ENCODE assay signal across 25 mouse cellular contexts in the genomic region with DNA sequence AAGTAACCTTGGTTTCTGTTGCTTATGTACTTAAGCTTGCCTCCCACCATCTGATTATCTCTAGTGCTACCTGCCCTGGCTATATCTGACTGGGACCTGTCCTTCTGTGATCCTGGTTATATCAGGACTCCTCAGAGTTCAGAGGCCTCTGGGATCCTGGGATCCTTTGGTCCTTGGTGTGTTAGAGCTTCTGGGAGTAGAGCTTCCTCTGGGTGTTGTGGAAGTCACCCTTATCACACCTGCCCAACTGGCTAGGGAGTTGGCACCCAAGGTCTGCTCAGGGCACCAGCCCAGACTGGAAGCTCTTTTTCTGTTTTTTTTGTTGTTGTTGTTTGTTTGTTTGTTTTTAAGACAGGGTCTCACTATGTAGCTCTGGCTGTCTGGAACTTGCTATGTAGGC. TPM values are rescaled to one million over a fixed set of nuclear protein-coding genes. Genes with fewer than 3 reads are reported as not detected.
DNase-seq lines count a peak whose midpoint lies in the region; ATAC-seq and TF ChIP-seq lines count a peak whose summit lies in the region.
"Had no signal": no experiment of that assay in that cellular context is flagged by ENCODE, and none has a peak within 500 bp of the region (broad histone marks: within the 10 kb centered on the region; RNA-seq: fewer than 3 reads in every experiment).

No protein-coding gene starts in this region.

- peaks cover 18% of the 10 kb centered on the region for H3K4me1 ChIP-seq in liver, embryonic 13.5 days (replicated peaks)
- H3K4me1 ChIP-seq in liver, embryonic 12.5 days = peaks cover 21% of the 10 kb centered on the region
- H3K4me1 ChIP-seq in MEL (ENCODE audit: control insufficient read depth in 1 of 2, insufficient read depth in 2 of 2, low read length in 2 of 2) = peaks cover 10 to 16% of the 10 kb centered on the region in 2 experiments
- H3K4me1 ChIP-seq: embryonic facial prominence, embryonic 13.5 days; embryonic facial prominence, embryonic 15.5 days; forebrain, embryonic 13.5 days; forebrain, embryonic 15.5 days had no signal

- no peak overlapping the region for H3K4me3 ChIP-seq in liver, embryonic 13.5 days (replicated peaks)
- no peak overlapping the region for H3K4me3 ChIP-seq in liver, embryonic 12.5 days
- H3K4me3 ChIP-seq in MEL (ENCODE audit: control insufficient read depth in 1 of 2, insufficient read depth in 1 of 2, low read depth in 2 of 2, low read length in 2 of 2) = no peak overlapping the region
- H3K4me3 ChIP-seq: embryonic facial prominence, embryonic 13.5 days; embryonic facial prominence, embryonic 15.5 days; erythroblast, embryonic 14.5 days; forebrain, embryonic 13.5 days; forebrain, embryonic 15.5 days had no signal

- no peaks in the 10 kb centered on the region for H3K36me3 ChIP-seq in liver, embryonic 13.5 days
- 0 out of 2 replicates have a peak, but pooled peaks cover 4% of the 10 kb centered on the region for H3K36me3 ChIP-seq in liver, embryonic 12.5 days
- H3K36me3 ChIP-seq in MEL (ENCODE audit: control insufficient read depth in 1 of 2, insufficient read depth in 2 of 2, low read length in 2 of 2) = peaks cover 4 to 10% of the 10 kb centered on the region in 2 experiments
- H3K36me3 ChIP-seq: embryonic facial prominence, embryonic 15.5 days had no signal

- peak; percentile 9 for DNase-seq in liver, embryonic 13.5 days
- no peak for DNase-seq in MEL (ENCODE audit: low read depth, low spot score)
- DNase-seq in cerebellum, adult 9-10 months = no peak
- no peak for DNase-seq in urinary bladder, postnatal 4 days (ENCODE audit: low spot score in 2 of 2)
- no peak for DNase-seq in spleen, adult 12 weeks (ENCODE audit: low spot score)
- DNase-seq: adrenal gland, adult 8-10 months; adrenal gland, postnatal 14 days; adrenal gland, postnatal 36 days; cerebellum, adult 11-12 months; cerebellum, adult 2 months; cerebellum, adult 9-11 months; cerebellum, postnatal 14 days; cerebellum, postnatal 36 days; embryo, embryonic 11 days; forebrain, postnatal 0 days had no signal

- H3K9me3 ChIP-seq in liver, embryonic 13.5 days (replicated peaks) = no peaks in the 10 kb centered on the region
- H3K9me3 ChIP-seq in liver, embryonic 12.5 days (replicated peaks) = no peaks in the 10 kb centered on the region
- H3K9me3 ChIP-seq in MEL (replicated peaks; ENCODE audit: insufficient read depth, low read length) = no peaks in the 10 kb centered on the region
- H3K9me3 ChIP-seq: embryonic facial prominence, embryonic 13.5 days; embryonic facial prominence, embryonic 15.5 days; forebrain, embryonic 13.5 days; forebrain, embryonic 15.5 days had no signal

- H3K27me3 ChIP-seq in liver, embryonic 13.5 days = no peaks in the 10 kb centered on the region
- no peaks in the 10 kb centered on the region for H3K27me3 ChIP-seq in liver, embryonic 12.5 days (replicated peaks)
- no peaks in the 10 kb centered on the region for H3K27me3 ChIP-seq in MEL (ENCODE audit: control insufficient read depth in 1 of 2, insufficient read depth in 2 of 2, low read length in 2 of 2)
- H3K27me3 ChIP-seq: embryonic facial prominence, embryonic 13.5 days; embryonic facial prominence, embryonic 15.5 days; forebrain, embryonic 13.5 days; forebrain, embryonic 15.5 days; Patski had no signal

- TF ChIP-seq RAD21 in MEL (IDR thresholded peaks at IDR 0.05; ENCODE audit: low read depth, low read length) = no peak

- TF ChIP-seq CTCF in MEL (IDR thresholded peaks at IDR 0.05 in 2 of 3, conservative IDR thresholded peaks at IDR 0.05 in 1 of 3; ENCODE audit: control insufficient read depth in 1 of 3, insufficient read depth in 1 of 3, low read depth in 2 of 3, low read length in 3 of 3, poor library complexity in 1 of 3, severe bottlenecking in 1 of 3) = no peak

- peak; percentile 36; the same call in 1 of the 2 replicates for ATAC-seq in liver, embryonic 13.5 days (ENCODE audit: low read depth)
- ATAC-seq in liver, embryonic 12.5 days = no peak
- ATAC-seq in inflammation-experienced regulatory T-cells, adult 6 months = peak; percentile 12
- ATAC-seq in megakaryocyte progenitor cell, adult 5-6 weeks (replicated peaks; ENCODE audit: poor library complexity) = peak; percentile 54
- ATAC-seq: activated CD4-positive, CD25-positive, alpha-beta regulatory T cell, adult 4 months; forebrain, embryonic 13.5 days; forebrain, embryonic 15.5 days; forebrain, postnatal 0 days; Patski had no signal

- no peak for TF ChIP-seq EP300 in MEL (IDR thresholded peaks at IDR 0.05; ENCODE audit: low read depth in 1 of 2, low read length in 2 of 2)

- H3K27ac ChIP-seq in liver, embryonic 13.5 days = no peak overlapping the region
- H3K27ac ChIP-seq in liver, embryonic 12.5 days = no peak overlapping the region
- H3K27ac ChIP-seq in MEL (ENCODE audit: control insufficient read depth, low read depth, low read length) = no peak overlapping the region
- H3K27ac ChIP-seq: embryonic facial prominence, embryonic 13.5 days; embryonic facial prominence, embryonic 15.5 days; forebrain, embryonic 13.5 days; forebrain, embryonic 15.5 days had no signal

- TF ChIP-seq POLR2A in MEL (IDR thresholded peaks at IDR 0.05; ENCODE audit: control insufficient read depth in 1 of 2, insufficient read depth in 1 of 2, low read depth in 1 of 2, low read length in 2 of 2, poor library complexity in 1 of 2) = no peak

- H3K79me2 ChIP-seq in MEL (ENCODE audit: control insufficient read depth, insufficient read depth, low read length, poor library complexity) = peaks cover 20% of the 10 kb centered on the region

- H3K9ac ChIP-seq in liver, embryonic 13.5 days = no peak overlapping the region
- H3K9ac ChIP-seq in liver, embryonic 12.5 days = no peak overlapping the region
- no peak overlapping the region for H3K9ac ChIP-seq in MEL (ENCODE audit: control insufficient read depth, low read depth, low read length, poor library complexity, severe bottlenecking)
- H3K9ac ChIP-seq: embryonic facial prominence, embryonic 13.5 days; embryonic facial prominence, embryonic 15.5 days; forebrain, embryonic 13.5 days; forebrain, embryonic 15.5 days; forebrain, postnatal 0 days had no signal

- H3K4me2 ChIP-seq in liver, embryonic 13.5 days = no peak overlapping the region
- no peak overlapping the region for H3K4me2 ChIP-seq in liver, embryonic 12.5 days
- H3K4me2 ChIP-seq: embryonic facial prominence, embryonic 13.5 days; embryonic facial prominence, embryonic 15.5 days; forebrain, embryonic 13.5 days; forebrain, embryonic 15.5 days had no signal

TF ChIP-seq in MEL, 35 proteins besides CTCF, POLR2A, EP300 and RAD21:
- no peak for TF ChIP-seq MYB (IDR thresholded peaks at IDR 0.05; ENCODE audit: low read depth, low read length)
- TF ChIP-seq TAL1 (IDR thresholded peaks at IDR 0.05; ENCODE audit: low read length) = peak; percentile 36
- TF ChIP-seq E2F4 (IDR thresholded peaks at IDR 0.05; ENCODE audit: borderline replicate concordance, low read depth, low read length) = no peak
- no peak for TF ChIP-seq ZNF384 (IDR thresholded peaks at IDR 0.05; ENCODE audit: low read depth, low read length)
- TF ChIP-seq KAT2A (conservative IDR thresholded peaks at IDR 0.05; ENCODE audit: low read depth, low read length) = no peak
- TF ChIP-seq POLR2AphosphoS5 (IDR thresholded peaks at IDR 0.05; ENCODE audit: borderline replicate concordance, low read depth, low read length) = no peak
- no peak for TF ChIP-seq MAZ (IDR thresholded peaks at IDR 0.05; ENCODE audit: low read depth, low read length)

RNA-seq across cellular contexts. Expression of a gene that starts 43.5 kb away (rescaled TPM):
- polyA plus RNA-seq in liver, embryonic 13.5 days (2015; fragmentation: Nextera tagmentation; extraction: Ambion mirVana) = 2.4 and 2.7 TPM in 2 replicates
- polyA plus RNA-seq in liver, embryonic 12.5 days (2016; fragmentation: Nextera tagmentation; extraction: Ambion mirVana) = 2.9 and 3.2 TPM in 2 replicates
- total RNA-seq in MEL (2012; rRNA removed) = 21.3 and 24.2 TPM in 2 replicates
- polyA plus RNA-seq in MEL (2012; ENCODE audit: insufficient read depth in 1 of 2, insufficient read length in 2 of 2, low read depth in 1 of 2, low replicate concordance in 2 of 2, missing spikeins in 1 of 2) = 10 to 100 TPM in 1 of 2 experiments, not detected in 1; 16.1 TPM
- 10 to 100 TPM; 22.3 to 28.7 (median 23.7) TPM for polyA plus RNA-seq in inflammation-experienced regulatory T-cells, adult 6 months (2017; shearing (Covaris generic))
- total RNA-seq in megakaryocyte progenitor cell, adult 5-6 weeks (2015) = 71.1 and 75.3 TPM in 2 replicates
- total RNA-seq in megakaryocyte progenitor cell, adult 5-6 weeks (2017) = 61.4 and 66.6 TPM in 2 replicates
